Mouse (Mus musculus): ENCODE results near the gene Grip1.

GRCm38 (mm10) chr10:119730206-119730605 lies 276.6 kb downstream of the Grip1 start:
- TF ChIP-seq POLR2A (IDR thresholded peaks at IDR 0.05; ENCODE audit: insufficient read length, low read depth) (no peak), E2F4 (IDR thresholded peaks at IDR 0.05; ENCODE audit: insufficient read depth) (no peak), MYOG (IDR thresholded peaks at IDR 0.05; ENCODE audit: control insufficient read depth in 1 of 3, insufficient read depth in 1 of 3, insufficient read length in 2 of 3, low read depth in 2 of 3) (no peak)

Data from myocyte (in vitro differentiated cells).